Mouse (Mus musculus): Measurements from ENCODE around the gene Mob1a.

DNA sequence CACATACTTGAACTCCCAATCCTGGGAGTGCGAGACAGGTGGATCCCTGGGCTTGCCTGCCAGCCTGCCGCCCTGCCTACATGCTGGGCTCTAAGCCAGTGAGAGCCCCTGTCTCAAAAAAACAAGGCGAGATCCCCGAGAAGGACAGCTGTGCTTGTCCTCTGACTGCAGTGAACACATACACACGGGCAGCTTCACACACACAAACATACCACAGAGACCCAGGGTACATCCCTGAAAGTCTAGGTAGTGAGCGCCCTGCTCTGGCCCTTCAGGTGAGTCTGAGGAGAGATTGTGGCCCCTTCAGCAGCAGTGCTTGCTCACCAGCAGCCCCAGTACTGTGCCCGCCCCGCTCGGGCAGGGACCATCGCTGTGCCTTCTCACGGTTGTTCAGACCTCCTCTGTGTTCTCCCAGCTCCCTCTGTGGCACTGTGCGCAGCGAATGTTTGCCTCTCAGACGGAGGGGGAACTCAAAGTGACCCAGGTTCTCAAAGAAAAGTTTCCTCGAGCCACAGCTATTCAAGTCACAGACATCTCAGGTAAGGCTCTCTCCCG, 25.1 kb downstream of the Mob1a start:
- TF ChIP-seq CTCF (IDR thresholded peaks at IDR 0.05) (no peak), POLR2A (IDR thresholded peaks at IDR 0.05; ENCODE audit: insufficient read depth, low read depth, low read length) (no peak)
